Mouse (Mus musculus) adrenal gland (tissue): Measurements from ENCODE around the gene Cbfa2t3.

ENCODE experiments used
- intact Hi-C: fragments of 180-260 bp; cut with DNase I; formaldehyde crosslinking; loops from one replicate; pipeline ENCODE4 v1.15.1; 2025

Cbfa2t3 gene

DNA sequence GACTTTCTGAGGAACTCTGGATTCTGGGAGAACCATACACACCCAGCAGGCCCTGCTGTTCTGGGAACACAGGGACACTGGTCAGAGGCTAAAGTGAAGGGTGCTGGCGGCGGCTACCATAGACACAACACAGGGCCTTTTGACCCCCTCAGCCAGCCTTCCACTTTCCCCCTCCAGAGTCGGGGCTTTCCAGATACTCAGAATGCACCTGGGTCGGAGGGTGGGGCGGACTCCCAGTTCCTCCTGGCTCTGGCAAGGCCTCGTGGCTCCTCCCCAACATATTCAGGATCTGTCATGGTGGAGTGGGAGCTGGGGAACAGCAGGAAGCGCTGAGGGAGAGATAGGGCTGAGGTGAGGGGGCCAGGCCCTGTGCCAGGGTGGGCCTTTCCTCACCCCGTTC is 6.8 kb downstream of the Cbfa2t3 start:
- intact Hi-C loops, result no loop called here

DNA sequence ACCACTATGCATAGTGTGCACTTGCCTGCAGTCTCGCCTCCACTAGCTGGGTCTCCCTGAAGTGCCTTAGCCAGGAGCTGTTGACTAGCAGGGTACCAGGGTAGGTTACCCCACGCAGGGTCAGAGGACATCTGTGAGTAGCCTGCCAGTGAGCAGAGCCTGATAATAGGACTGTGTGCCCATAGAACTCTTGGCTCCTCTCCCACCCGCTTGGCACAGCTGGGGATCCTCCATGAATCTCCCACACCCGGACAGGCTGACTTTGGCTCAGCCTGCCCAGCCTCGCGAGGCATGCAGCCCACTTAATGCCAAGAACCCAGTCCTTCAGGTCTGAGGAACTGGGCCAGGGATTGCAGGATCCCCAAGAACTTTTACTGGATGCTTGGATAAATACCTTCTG is 7.9 kb downstream of the Cbfa2t3 start:
- intact Hi-C loops, result no loop called here

DNA sequence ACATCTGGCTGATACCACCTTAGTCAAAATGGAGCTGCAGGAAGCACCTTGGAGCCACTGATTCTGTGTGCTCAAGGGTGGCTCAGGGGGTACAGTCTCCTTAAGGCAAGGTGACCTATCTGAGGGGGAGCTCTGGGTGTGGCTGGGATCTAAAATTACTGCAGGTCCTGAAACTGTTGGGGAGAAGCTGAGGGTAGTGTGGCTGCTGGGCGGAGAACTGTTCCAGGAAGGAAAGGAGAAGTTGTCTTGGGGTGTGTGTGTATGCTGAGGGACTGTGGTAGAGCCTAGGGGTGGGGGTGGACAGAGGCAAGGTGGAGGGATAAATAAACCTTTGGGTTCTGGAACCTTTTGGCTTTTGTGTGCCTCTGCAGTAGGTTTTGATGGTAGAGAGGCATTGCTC is 9.6 kb downstream of the Cbfa2t3 start:
- intact Hi-C loops, result no loop called here

DNA sequence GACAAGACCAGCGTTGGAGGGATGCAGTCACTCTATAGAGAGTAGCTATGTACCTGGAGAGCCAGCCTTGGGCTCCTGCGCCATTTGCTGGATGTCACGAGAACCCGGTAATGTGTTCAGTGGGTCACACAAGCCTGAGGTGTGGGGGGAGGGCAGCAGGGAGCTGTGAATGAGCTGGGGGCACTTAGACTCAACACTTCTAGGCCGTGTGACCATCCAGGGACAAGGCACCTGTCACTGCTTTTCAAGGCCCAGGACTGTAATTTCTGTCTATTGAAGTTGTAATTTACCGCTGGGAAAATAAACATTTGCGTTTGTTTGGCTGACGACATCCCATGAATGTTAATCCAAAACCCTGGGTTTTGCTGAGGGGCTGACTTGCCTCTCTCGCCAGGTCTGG is 12.0 kb downstream of the Cbfa2t3 start:
- intact Hi-C loops, result no loop called here

DNA sequence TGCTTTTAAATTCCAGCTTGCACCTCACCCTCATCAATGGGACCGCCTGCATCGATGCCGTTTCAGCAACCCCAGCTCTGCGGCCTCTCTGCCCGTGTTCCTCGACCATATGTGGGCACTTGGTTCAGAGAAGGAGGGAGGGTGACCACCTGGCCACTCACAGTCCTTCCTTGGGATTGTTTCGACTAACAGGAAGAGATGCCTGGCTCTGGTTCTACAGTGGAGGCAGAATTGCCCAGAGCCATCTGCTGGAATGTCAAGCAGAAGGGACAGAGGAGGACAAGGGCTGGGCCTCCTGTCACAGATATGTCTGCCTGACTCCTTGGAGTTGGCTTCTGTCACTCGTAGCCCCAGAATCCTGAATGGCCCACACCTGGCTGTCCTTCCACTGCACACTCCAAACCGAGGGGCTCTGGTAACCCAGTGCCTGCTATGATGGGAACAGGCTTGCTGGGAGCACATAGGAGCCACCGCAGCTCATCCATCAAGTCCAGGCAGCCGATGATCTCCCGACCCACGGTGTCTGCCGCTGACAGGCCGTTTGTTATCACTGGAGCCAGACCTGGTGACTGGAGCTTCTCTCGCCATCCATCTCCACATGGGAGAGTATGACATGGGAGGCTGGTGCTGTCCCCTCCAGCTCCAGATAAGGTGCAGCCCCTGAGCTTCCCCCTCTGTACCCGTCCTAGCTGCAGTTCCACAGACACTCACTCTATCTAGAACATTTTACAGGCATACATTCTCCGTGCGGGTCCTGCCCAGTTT is 13.6 kb downstream of the Cbfa2t3 start:
- intact Hi-C loops, result no loop called here

DNA sequence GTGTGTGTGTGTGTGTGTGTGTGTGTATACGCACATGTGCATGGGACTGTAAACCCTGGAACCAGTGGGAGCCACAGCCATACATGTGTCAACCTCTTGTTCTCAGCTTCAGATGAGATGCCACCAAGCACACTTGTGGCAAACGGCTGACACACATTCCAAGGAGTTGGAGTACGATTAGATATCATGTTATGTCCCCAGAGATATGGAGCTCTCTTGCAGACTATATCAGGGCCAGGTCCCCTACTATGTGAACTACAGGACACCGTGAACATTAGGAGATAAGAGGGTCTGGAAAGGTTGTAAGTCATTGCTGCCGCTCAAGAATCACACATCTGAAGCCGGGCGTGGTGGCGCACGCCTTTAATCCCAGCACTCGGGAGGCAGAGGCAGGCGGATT is 16.1 kb downstream of the Cbfa2t3 start:
- intact Hi-C loops, result no loop called here

DNA sequence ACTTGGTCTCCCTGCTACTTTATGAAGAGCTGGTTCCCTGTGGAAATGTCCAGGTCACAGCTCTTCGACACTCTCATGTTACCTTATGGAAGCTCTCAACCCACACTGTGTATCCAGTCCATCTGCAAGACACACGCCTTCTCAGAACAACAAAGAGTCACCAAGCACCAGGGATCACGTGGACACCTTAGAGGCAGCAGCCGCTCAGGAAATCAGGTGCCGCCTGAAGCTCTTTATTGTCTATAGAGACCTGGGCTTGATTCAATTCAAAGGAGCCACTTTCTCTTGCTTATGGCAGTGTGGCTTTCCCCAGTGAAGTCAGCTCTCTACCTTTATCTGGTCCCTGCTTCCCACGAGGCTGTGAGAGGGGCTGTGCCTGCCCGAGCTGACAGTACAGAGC is 18.7 kb downstream of the Cbfa2t3 start:
- intact Hi-C loops, result no loop called here

DNA sequence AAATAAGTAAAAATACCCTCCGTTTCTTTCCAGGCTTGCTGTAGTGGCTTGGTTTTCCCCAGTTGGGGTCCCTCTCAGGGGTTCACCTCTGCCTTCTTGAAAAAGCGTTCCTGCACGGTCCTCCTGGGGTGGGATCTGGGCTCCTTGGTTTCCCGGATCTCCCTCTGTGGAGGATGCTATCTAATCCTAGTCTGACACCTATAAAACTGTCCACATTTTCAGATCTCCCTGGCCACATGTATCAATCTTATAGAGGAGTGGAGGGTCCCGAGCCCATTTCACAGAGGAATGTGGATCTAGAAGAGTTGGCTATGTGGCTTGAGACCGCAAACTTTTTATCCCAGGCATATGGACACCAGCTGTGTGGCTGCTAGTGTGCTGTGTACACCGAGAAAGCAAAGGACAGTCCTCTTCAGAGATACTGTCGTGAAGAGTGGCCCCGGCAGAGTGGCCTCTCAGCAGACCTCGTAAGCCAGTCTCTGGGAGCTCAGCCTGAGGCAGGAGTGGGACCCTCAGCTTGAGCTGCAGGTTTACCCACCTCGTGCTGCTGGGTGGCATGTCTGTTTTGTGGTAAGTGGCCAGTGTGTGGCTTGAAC is 19.5 kb downstream of the Cbfa2t3 start:
- intact Hi-C loops, result loop anchor here (2.0 to 5.0 kb wide), 2 partner anchors 57 to 149 kb away; partner anchors contain the start of gene Pabpn1l

DNA sequence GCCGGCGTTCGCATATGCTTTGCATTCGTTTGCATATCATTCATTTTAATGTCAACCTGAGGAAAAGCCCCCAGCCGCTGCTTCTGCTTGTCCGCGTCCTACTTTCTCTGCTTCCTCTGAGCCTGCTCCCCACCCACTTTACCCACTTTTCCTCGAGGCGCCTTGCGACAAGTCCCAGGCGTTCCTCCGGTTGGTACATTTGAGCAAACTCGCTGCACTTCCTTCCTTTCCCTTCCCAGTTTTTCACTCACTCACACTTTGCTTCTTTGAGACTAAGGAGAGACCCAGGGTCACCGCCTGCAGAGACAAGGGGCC is 20.1 kb downstream of the Cbfa2t3 start:
- intact Hi-C loops, result loop anchor here (2.0 to 5.0 kb wide), 2 partner anchors 57 to 150 kb away; partner anchors contain the start of gene Pabpn1l

DNA sequence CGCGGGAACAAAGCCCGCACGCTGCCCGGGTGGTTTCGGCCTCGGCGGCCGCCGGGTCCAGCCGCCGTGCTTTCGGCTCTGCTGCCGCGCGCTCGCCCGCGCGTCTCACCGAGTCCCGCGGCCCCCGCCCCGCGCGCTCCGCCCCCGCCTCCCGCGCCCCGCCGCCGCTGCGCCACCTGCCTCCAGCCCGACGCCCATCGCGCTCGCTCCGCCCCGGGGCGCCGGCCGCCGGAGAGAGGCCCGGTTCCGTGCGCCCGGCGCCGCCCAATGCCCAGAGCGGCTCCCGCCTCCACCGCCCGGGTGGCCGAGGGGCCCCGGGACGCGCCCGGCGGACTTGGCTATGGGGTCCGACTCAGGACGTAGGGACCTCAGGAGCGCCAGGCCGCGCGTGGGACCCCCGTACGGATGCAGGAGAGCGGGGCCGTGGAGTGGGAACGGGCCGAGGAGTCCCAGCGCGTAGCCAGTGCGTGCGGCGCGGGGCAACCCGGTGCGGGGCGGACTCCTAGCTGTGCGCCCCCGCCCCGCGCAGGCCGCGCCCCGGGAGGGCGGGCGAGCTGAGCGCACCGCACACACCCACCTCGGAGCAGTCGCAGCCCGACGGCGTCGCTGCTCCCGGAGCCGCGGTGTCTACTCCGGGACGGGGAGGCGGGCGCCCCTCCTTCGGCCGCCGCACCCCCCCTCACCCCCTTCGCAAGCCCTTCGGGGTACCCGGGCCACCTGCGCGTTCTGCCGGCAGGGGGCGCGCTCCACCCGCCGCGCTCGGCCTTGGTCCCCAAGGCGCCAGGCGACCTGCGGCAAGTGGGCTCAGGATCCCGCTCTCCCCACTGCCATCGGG is 20.6 kb downstream of the Cbfa2t3 start:
- intact Hi-C loops, result loop anchor here (2.0 to 5.0 kb wide), 2 partner anchors 56 to 151 kb away; partner anchors contain the start of gene Pabpn1l

DNA sequence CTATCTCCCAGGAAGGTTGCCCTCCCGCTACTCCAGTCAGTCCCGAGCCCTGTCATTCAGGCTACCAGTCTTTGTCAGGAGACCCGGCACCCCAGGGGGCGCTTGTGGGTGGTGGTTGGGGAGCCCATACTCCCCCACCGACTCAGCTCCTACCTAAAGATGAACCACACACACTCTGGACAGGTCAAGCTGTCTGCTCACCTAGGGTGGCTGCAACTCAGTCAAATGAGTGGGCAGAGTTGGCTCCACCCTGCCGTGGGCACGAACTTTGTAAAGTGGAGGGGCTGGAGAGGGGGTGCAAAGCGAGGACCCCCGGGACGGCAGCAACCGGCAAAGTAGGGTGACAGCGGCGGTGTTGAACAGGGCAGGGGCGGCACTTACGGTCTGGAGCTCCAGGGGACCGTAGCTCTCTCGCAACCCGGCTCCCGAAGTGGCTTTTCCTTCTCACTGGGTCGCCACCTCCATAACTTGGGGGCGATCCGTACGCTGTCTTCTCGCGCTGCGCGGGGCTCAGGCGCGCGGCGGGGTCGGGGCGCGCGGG is 21.4 kb downstream of the Cbfa2t3 start:
- intact Hi-C loops, result loop anchor here (2.0 to 5.0 kb wide), 2 partner anchors 55 to 151 kb away; partner anchors contain the start of gene Pabpn1l

DNA sequence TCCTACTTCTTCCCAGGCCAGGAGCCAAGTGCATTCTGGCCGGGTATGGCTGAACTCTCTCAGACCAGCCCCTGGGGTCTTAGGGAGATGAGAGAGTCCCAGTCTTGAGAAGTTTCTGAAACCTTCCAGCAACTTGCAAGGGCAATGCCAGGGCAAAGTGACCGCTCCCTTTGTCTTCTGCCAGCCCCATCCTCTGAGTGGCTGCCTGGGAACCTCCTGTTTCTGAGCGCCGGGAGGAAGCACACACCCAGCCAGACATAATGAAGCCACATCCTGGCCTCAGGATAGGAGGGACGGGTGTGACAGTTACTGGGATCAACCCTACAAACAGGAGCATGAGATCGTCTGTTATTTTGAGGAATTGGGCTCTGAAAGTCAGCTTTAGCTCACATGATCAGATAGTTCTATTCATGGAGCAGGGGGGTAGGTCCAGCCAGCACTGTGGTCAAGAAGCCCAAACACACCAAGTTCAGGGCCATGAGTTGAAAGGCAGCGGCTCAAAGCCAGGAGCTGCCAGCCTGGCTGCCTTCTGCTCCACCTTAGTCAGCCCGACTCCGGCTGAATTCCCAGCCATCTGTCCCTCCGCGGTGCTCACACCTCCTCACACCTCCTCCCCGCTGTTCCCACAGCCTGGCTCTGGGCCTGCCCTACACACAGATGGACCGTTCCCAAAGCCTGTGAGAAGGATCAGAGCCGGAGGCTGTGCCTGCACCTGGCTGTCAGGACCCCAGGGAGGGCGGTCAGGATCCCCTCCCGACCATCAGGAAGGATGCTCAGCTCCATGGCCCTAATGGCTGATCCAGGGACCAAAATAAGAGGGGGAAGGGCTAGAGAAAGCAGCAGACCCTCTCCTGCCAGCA is 22.1 kb downstream of the Cbfa2t3 start:
- intact Hi-C loops, result loop anchor here (5.0 kb wide), 1 partner anchor 55 kb away; the partner anchor contains the start of gene Pabpn1l

DNA sequence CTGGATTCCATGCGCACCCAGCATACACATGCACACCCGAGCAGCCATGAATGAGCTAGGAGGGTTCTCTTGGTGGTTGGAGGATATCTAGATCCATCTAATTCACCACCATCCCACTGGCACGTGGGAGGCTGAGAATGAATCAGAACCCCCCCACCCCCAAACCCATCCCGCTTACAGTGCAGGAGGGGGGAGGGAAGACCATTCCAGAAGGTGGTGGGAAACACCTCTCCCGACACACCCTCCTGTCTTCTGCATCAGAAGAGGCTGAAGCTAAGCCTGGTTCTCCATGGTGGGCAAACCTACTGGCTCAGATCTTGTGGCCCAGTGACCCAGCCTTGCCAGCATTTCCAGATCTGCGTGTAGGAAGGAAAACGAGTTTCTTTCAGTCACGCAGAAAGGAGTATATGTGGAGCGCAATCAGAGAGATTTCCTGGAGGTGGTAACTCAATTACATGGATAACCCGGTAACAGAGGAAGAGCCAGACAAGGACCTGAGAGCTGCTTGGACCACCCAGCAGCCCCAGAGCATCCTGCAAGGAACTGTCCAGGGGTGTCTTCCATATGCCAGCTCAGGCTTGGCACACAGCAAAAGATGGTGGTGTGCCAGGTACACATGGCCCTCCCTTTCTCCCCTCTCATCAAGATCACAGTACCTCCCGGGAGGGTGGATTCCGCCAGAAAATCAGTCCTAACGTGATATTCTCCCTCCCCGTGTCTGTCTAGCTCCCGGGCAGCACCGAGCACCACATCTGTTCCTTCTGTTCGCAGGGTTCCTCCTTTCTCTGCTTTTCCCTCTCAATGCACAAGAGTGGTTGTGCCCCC is 23.1 kb downstream of the Cbfa2t3 start:
- intact Hi-C loops, result loop anchor here (5.0 kb wide), 1 partner anchor 54 kb away; the partner anchor contains the start of gene Pabpn1l

DNA sequence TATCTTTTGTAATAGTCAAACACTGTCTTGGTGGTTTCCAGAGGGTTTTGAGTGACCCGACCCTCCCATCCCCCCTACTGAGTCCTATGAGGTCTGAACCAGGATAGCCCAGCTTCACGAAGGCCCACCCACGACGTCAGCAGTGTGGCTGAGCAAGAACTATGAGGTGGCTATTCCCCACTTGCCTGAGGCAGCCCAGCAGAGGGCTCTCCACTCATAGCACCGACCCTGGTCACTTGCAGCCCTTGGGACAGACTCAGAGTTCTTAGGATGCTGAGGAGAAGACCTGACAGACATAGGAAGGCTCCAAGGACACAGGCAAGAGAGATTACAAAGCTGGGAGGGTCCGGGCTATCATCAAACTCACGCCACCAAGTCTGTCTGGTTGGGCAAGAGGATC is 23.9 kb downstream of the Cbfa2t3 start:
- intact Hi-C loops, result loop anchor here (5.0 kb wide), 1 partner anchor 53 kb away; the partner anchor contains the start of gene Pabpn1l

DNA sequence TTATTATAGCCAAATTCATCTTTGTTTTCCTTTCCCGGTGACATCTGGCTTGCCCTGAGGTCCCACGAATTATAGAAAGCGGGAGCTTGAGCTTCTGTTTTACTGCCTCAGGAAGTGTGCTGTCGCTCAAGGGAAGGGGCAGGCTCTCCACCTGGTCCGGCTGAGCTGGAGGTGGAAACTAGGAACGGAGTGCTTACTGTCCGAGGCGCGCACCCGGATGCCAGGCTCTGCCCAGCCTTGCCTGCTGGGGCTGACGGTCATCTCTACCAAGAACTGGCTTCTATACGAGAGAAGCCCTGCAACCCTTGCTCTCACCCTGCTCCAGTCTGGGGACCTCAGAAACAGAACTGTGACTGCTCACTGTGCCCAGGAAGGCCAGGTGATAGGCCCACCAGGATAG is 24.9 kb downstream of the Cbfa2t3 start:
- intact Hi-C loops, result no loop called here

DNA sequence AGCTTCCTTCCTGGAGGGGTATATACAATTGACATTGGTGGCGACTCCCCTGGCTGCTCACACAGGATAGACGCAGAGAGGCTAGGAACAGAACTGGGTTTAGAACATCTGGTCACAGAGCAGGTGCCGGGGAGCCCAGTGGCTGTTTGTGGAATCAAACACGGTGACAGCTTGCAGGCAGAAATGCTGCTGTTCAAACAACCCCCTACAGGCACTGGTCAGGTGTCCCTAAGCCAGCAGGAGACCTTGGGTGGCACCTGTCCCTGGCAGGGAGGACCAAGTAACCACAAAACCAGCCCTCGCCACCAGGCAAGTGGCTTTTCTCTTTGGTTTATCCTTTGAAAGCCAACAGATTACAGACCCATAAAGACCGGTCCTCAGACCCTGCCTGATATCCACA is 27.0 kb downstream of the Cbfa2t3 start:
- intact Hi-C loops, result no loop called here

DNA sequence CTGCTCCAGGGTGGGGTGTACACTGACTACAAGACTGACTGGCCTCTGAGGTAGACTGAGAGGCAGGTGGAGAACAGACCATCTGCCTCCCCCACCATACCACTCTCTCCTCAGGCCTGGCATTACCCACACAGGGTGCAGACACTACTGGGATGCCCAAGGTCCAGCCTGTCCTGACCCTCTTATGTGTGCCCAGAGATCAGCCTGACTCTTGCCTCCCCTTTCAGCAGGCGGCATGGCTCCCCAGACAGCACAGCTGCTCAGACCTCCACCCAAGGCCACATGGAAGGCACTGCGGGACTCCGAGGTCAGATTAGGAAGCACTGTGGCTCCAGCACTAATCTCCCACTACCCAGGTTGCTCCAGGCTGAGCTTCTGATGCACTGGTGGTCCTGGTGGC is 28.2 kb downstream of the Cbfa2t3 start:
- intact Hi-C loops, result no loop called here

DNA sequence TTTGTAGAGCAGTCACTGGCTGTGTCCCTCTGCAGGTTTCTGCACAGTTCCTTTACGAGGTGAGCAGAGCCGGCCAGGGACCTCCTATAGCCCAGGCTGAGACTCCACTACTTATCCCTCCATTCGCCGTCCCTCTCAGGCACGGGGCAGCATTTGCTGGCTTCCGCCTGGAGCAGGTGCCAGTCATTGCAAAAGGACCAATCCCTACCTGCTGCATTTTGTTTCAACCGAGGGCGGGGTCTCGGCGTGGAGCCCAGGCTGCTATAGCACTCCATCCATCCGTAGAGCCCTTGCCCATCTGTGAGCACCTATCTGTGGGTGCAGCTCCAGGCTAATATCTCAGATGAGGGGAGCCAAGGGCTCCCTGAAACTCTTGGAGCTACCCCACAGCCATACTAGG is 28.9 kb downstream of the Cbfa2t3 start:
- intact Hi-C loops, result no loop called here

DNA sequence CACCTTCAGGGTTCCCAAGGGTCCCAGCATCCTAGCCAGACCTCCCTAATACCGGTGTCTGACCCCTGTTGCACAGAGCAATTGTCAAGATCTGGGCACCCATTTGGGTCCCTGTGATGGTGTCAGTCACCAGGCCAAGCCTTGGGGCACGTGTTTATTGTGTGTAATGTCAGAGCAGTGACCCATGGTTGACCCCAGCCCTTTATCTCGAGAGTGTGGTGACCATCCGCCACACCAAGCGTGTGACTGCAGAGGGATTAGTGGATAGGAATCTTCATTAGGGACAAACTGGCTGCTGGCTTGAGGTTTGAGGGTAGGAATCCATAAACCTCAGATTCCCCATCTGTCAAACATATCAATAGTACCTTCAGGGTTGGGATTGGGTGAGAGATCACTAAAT is 29.5 kb downstream of the Cbfa2t3 start:
- intact Hi-C loops, result no loop called here

DNA sequence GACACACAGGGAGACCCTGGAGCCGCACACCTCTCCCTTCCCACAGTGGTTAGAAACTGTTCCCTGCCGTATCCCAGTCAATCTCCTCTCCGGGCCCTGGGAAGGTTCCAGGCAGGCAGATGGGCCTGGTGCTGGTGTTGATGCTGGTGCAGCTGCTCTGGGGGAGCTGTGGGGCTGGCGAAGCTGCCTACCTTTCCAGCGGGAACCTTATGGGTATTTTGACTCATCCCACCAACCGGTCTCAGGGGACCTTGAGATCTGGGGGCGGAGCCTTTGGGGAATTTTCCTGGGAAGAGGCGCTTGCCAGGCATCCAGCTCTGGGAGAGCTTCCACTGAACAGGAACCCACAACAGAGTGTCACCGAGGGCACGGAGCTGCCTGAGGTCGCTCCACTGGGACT is 31.1 kb downstream of the Cbfa2t3 start:
- intact Hi-C loops, result no loop called here
